Mouse (Mus musculus): ENCODE measurements around the gene Marc1.

Gene Marc1

GRCm38 (mm10) chr1:184762941-184763340, 48.2 kb downstream of the Marc1 start:
- no peak for DNase-seq (ENCODE audit: low read depth)

- DNase-seq (ENCODE audit: low read depth), result no peak
Observed at GRCm38 (mm10) chr1:184761988-184762387, 49.1 kb downstream of the Marc1 start.

- DNase-seq (ENCODE audit: low read depth), result no peak
Observed at GRCm38 (mm10) chr1:184752671-184753070, 58.4 kb downstream of the Marc1 start.

GRCm38 (mm10) chr1:184750114-184750664, 60.9 kb downstream of the Marc1 start:
- no peak for DNase-seq (ENCODE audit: low read depth)

- no peak for DNase-seq (ENCODE audit: low read depth)
Observed at GRCm38 (mm10) chr1:184748692-184749152, 62.4 kb downstream of the Marc1 start.

- peak; percentile 59 for DNase-seq (ENCODE audit: low read depth)
Observed at GRCm38 (mm10) chr1:184737876-184738479, 73.1 kb downstream of the Marc1 start.

GRCm38 (mm10) chr1:184737228-184737627, 73.9 kb downstream of the Marc1 start:
- no peak for DNase-seq (ENCODE audit: low read depth)
